In genomic region chr13:54468098-54469011, GRCm38 (mm10) we compare ENCODE assay signal across 8 mouse cellular contexts. TPM values are rescaled to one million over a fixed set of nuclear protein-coding genes. Genes with fewer than 3 reads are reported as not detected.
DNase-seq lines count a peak whose midpoint lies in the region; ATAC-seq and TF ChIP-seq lines count a peak whose summit lies in the region.

Gene Thoc3, minus strand, starts transcription at chr13:54468849.

- peaks cover 9% of the 10 kb centered on the region; the same call in 1 of the 2 replicates for H3K4me1 ChIP-seq in embryonic facial prominence, embryonic 14.5 days (ENCODE audit: control insufficient read depth, insufficient read depth, low read length)
- peaks cover 8% of the 10 kb centered on the region for H3K4me1 ChIP-seq in limb, embryonic 14.5 days (ENCODE audit: control insufficient read depth, insufficient read depth, low read length)
- 0 out of 2 replicates have a peak, but pooled peaks cover 6% of the 10 kb centered on the region for H3K4me1 ChIP-seq in midbrain, postnatal 0 days (ENCODE audit: insufficient read depth, low read length)

- under 1% methylated on average over 67 of the region's 67 CpGs for WGBS in embryonic facial prominence, embryonic 14.5 days
- WGBS in limb, embryonic 14.5 days, result under 1% methylated on average over 64 of the region's 67 CpGs
- 1% methylated on average over 67 of the region's 67 CpGs for WGBS in midbrain, postnatal 0 days

- H3K27me3 ChIP-seq in embryonic facial prominence, embryonic 14.5 days (replicated peaks; ENCODE audit: control insufficient read depth, insufficient read depth, low read length), result no peaks in the 10 kb centered on the region
- no peaks in the 10 kb centered on the region for H3K27me3 ChIP-seq in limb, embryonic 14.5 days (ENCODE audit: control insufficient read depth, insufficient read depth, low read length)
- no peaks in the 10 kb centered on the region for H3K27me3 ChIP-seq in midbrain, postnatal 0 days (ENCODE audit: insufficient read depth, low read length)

- no peak within 1 kb of the TSS for H3K27ac ChIP-seq in embryonic facial prominence, embryonic 14.5 days (replicated peaks; ENCODE audit: low read depth, low read length)
- peak within 1 kb of the TSS; percentile 59; the same call in 1 of the 2 replicates for H3K27ac ChIP-seq in limb, embryonic 14.5 days (replicated peaks; ENCODE audit: low read depth, low read length)
- H3K27ac ChIP-seq in midbrain, postnatal 0 days (ENCODE audit: low read depth, low read length), result peak within 1 kb of the TSS; percentile 66

- H3K4me2 ChIP-seq in embryonic facial prominence, embryonic 14.5 days (ENCODE audit: low read depth, low read length), result peak within 1 kb of the TSS; percentile 85
- peak within 1 kb of the TSS; percentile 85 for H3K4me2 ChIP-seq in limb, embryonic 14.5 days (replicated peaks; ENCODE audit: low read depth, low read length, severe bottlenecking)
- peak within 1 kb of the TSS; percentile 94 for H3K4me2 ChIP-seq in midbrain, postnatal 0 days (ENCODE audit: low read depth, low read length, poor library complexity, severe bottlenecking)

- peaks cover 15% of the 10 kb centered on the region; the same call in 1 of the 2 replicates for H3K9me3 ChIP-seq in embryonic facial prominence, embryonic 14.5 days (ENCODE audit: control insufficient read depth, low read length)
- no peaks in the 10 kb centered on the region; the same call in 1 of the 2 replicates for H3K9me3 ChIP-seq in limb, embryonic 14.5 days (ENCODE audit: control insufficient read depth, low read length)
- H3K9me3 ChIP-seq in midbrain, postnatal 0 days (ENCODE audit: low read length), result no peaks in the 10 kb centered on the region

- DNase-seq in 3T3-L1 (ENCODE audit: low read depth, low spot score), result peak; percentile 87
- peak; percentile 65 to 71 for DNase-seq in adrenal gland, postnatal 4 days (ENCODE audit: low spot score in 2 of 2)
- DNase-seq in embryonic facial prominence, embryonic 14.5 days (ENCODE audit: low spot score), result peak; percentile 96
- peak; percentile 89 for DNase-seq in heart, adult 8-10 months (ENCODE audit: low spot score)
- DNase-seq in kidney, adult 9 months, result peak; percentile 90
- peak; percentile 90 for DNase-seq in limb, embryonic 14.5 days (ENCODE audit: low spot score)
- DNase-seq in midbrain, postnatal 0 days (ENCODE audit: low spot score), result peak; percentile 93
- DNase-seq in spleen, postnatal 14 days (ENCODE audit: low spot score in 2 of 2), result peak; percentile 76 to 83

- H3K4me3 ChIP-seq in embryonic facial prominence, embryonic 14.5 days (ENCODE audit: low read depth, low read length), result peak within 1 kb of the TSS; percentile 98
- H3K4me3 ChIP-seq in limb, embryonic 14.5 days (replicated peaks; ENCODE audit: low read length), result peak within 1 kb of the TSS; percentile 92
- H3K4me3 ChIP-seq in midbrain, postnatal 0 days (ENCODE audit: low read depth, low read length), result peak within 1 kb of the TSS; percentile 94

- peak; percentile 81; the same call in 1 of the 2 replicates for TF ChIP-seq POLR2A in limb, embryonic 14.5 days (IDR thresholded peaks at IDR 0.05; ENCODE audit: borderline replicate concordance, extremely low read depth, insufficient read depth, insufficient read length)

- peak within 1 kb of the TSS; percentile 90 for H3K9ac ChIP-seq in embryonic facial prominence, embryonic 14.5 days (ENCODE audit: low read depth, low read length)
- H3K9ac ChIP-seq in limb, embryonic 14.5 days (ENCODE audit: low read depth, low read length, severe bottlenecking), result peak within 1 kb of the TSS; percentile 91
- peak within 1 kb of the TSS; percentile 82 for H3K9ac ChIP-seq in midbrain, postnatal 0 days (replicated peaks; ENCODE audit: low read length, poor library complexity, severe bottlenecking)

- peaks cover 39% of the 10 kb centered on the region for H3K36me3 ChIP-seq in embryonic facial prominence, embryonic 14.5 days (ENCODE audit: control insufficient read depth, insufficient read depth, low read length)
- H3K36me3 ChIP-seq in limb, embryonic 14.5 days (ENCODE audit: control insufficient read depth, insufficient read depth, low read length), result peaks cover 42% of the 10 kb centered on the region
- H3K36me3 ChIP-seq in midbrain, postnatal 0 days (ENCODE audit: insufficient read depth, low read length), result peaks cover 33% of the 10 kb centered on the region

- TF ChIP-seq CTCF in midbrain, postnatal 0 days (IDR thresholded peaks at IDR 0.05), result no peak

- peak; percentile 99 for ATAC-seq in embryonic facial prominence, embryonic 14.5 days (ENCODE audit: low read depth)
- peak; percentile 95 for ATAC-seq in limb, embryonic 14.5 days (ENCODE audit: low FRiP score, low read depth)
- peak; percentile 95 for ATAC-seq in midbrain, postnatal 0 days (ENCODE audit: low FRiP score)

RNA-seq across cellular contexts. Expression of gene Thoc3, which starts in this region (rescaled TPM):
- 10 to 100 TPM; 60.2 to 66.0 TPM for total RNA-seq in adrenal gland, postnatal 4 days (2021)
- polyA plus RNA-seq in embryonic facial prominence, embryonic 14.5 days (2014; fragmentation: Nextera tagmentation; extraction: Ambion mirVana), result 105 and 126 TPM in 2 replicates
- total RNA-seq in heart, adult 8-10 months (2022), result 10 to 100 TPM; 20.5 to 23.3 (median 21.1) TPM
- polyA plus RNA-seq in limb, embryonic 14.5 days (2012; rRNA removed), result 48.4 and 48.9 TPM in 2 replicates
- polyA plus RNA-seq in limb, embryonic 14.5 days (2014; fragmentation: Nextera tagmentation; extraction: Ambion mirVana), result 118 and 122 TPM in 2 replicates
- total RNA-seq in midbrain, postnatal 0 days (2014; rRNA removed), result 51.7 and 62.6 TPM in 2 replicates
- 127 and 133 TPM in 2 replicates for polyA plus RNA-seq in midbrain, postnatal 0 days (2015; fragmentation: Nextera tagmentation; extraction: Ambion mirVana)
